Mouse (Mus musculus) embryonic facial prominence, embryonic 12.5 days (tissue): ENCODE data around the gene Hs3st3b1. TPM values are rescaled to one million over a fixed set of nuclear protein-coding genes. Genes with fewer than 3 reads are reported as not detected.
A peak's percentile ranks its signal among the peaks of the same experiment; 100 is the strongest.

Source experiments
- ATAC-seq: fragments of 200-750 bp; cut with Nextera tagmentation; 2 replicates; pipeline ENCODE4 v1.8.0; 2017; ENCODE audit not compliant: insufficient number of reproducible peaks, insufficient read depth, low FRiP score, low TSS enrichment
- H3K27ac ChIP-seq: fragments of 300-500 bp; sonication (generic); 2 replicates; pipeline ENCODE4 v1.5.1; 2016; ENCODE audit warnings: mild to moderate bottlenecking
- H3K27me3 ChIP-seq: fragments of 300-500 bp; sonication (generic); 2 replicates; pipeline ENCODE4 v1.6.1; 2016; ENCODE audit warnings: mild to moderate bottlenecking, moderate library complexity
- H3K36me3 ChIP-seq: fragments of 300-500 bp; sonication (generic); 2 replicates; pipeline ENCODE4 v1.6.1; 2016; ENCODE audit warnings: mild to moderate bottlenecking
- H3K4me1 ChIP-seq: fragments of 300-500 bp; sonication (generic); 2 replicates; pipeline ENCODE4 v1.6.1; 2016
- H3K4me2 ChIP-seq: fragments of 300-500 bp; sonication (generic); replicated peaks from 2 replicates; pipeline ENCODE4 v1.6.1; 2016; ENCODE audit warnings: mild to moderate bottlenecking, moderate library complexity
- H3K4me3 ChIP-seq: fragments of 300-500 bp; sonication (generic); 2 replicates; pipeline ENCODE4 v1.5.1; 2016; ENCODE audit warnings: mild to moderate bottlenecking
- H3K9ac ChIP-seq: fragments of 300-500 bp; sonication (generic); 2 replicates; pipeline ENCODE4 v1.6.1; 2016; ENCODE audit warnings: mild to moderate bottlenecking, moderate library complexity
- H3K9me3 ChIP-seq: fragments of 300-500 bp; sonication (generic); 2 replicates; pipeline ENCODE4 v1.6.1; 2016; ENCODE audit warnings: mild to moderate bottlenecking, moderate library complexity
- WGBS: fragments of 180-500 bp; shearing (Covaris S2); methylation state at CpG from one replicate; pipeline ENCODE4 v1.1.7; 2016; 5-methylcytosine and 5-hydroxymethylcytosine counted together
- polyA plus RNA-seq: library from polyadenylated mRNA; unstranded; fragments of >200 nt; fragmentation: Nextera tagmentation; extraction: Ambion mirVana; gene quantifications from 2 replicates; pipeline ENCODE4 v1.2.1, GENCODE M21; 2016

Hs3st3b1 gene
- polyA plus RNA-seq, 1 experiment from 2014 or later, result 22.9 TPM

DNA sequence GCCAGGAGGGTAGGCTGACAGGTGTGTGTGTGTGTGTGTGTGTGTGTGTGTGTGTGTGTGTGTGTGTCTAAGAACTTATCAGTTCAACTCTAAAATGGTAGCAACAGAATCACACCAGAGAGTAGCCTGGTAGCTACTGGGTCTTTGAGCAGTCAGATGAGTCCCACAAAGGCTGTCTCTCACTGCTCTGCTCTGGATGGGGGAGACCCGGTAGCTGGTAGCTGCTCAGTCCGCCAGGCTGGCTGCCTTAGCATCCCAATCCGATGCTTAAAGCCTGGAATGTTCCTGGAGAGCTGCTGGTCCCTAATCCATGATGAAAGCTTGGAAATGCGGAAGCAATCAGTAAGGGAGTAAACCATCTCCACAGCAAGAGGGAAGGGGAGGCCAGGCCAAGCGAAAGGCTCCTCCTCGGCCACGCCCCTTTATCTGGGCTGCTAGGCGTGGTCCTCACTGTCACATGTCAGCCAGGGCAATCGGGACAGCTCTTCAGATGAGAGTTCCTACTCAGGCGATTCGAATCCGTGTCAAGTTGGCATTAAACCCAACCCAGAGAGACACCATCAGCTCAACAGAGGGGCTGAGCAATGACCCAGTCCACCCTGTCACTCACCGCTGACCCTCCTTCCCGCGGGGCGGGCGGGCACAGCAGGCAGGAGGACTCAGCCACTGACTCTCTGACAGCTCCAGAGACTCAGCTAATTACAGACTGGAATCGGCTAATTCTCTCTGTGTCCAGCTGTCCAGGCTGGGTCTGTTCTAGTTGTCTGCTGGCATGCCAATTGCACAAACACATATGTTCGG lies 29.9 kb upstream of the Hs3st3b1 start:
- no peaks in the 10 kb centered on the region for H3K9me3 ChIP-seq
- peaks cover 3% of the 10 kb centered on the region; the same call in 1 of the 2 replicates for H3K27me3 ChIP-seq
- peak overlapping the region; percentile 37 for H3K4me2 ChIP-seq
- 6% methylated on average over 19 of the region's 19 CpGs for WGBS
- no peak overlapping the region for H3K27ac ChIP-seq
- H3K4me1 ChIP-seq, result peaks cover 12% of the 10 kb centered on the region
- peak overlapping the region; percentile 22; the same call in 1 of the 2 replicates for H3K4me3 ChIP-seq
- peak; percentile 62; the same call in 1 of the 2 replicates for ATAC-seq
- no peaks in the 10 kb centered on the region for H3K36me3 ChIP-seq
- H3K9ac ChIP-seq, result 0 out of 2 replicates have a peak overlapping the region, but pooled peaks have one; percentile 24

GRCm38 (mm10) chr11:63948371-63948770 lies 26.3 kb upstream of the Hs3st3b1 start:
- no peak overlapping the region for H3K4me2 ChIP-seq
- no peak overlapping the region for H3K4me3 ChIP-seq
- peaks cover 3% of the 10 kb centered on the region; the same call in 1 of the 2 replicates for H3K27me3 ChIP-seq
- H3K9ac ChIP-seq, result no peak overlapping the region
- 81% methylated on average over 11 of the region's 11 CpGs for WGBS
- no peak overlapping the region for H3K27ac ChIP-seq
- H3K9me3 ChIP-seq, result no peaks in the 10 kb centered on the region
- no peaks in the 10 kb centered on the region for H3K36me3 ChIP-seq
- no peak for ATAC-seq
- peaks cover 12% of the 10 kb centered on the region for H3K4me1 ChIP-seq

DNA sequence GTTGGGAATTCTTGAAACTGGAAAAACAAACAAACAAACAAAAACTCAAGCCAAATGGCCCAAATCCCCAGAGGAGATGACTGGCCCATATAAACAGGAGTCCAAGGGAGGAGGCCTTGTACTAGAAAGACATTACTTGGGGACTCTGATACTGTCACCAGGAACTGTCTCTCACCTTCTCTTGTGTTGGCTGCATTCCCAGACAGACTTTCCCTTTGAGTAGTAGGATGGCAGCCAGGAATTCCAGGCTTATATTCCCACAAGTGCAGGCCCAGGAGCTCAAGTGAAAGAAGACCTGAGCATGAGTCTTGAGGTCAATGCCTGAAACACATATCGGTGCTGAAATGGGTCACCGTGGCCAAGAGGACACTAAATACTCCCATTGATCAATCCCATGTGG lies 24.9 kb upstream of the Hs3st3b1 start:
- Histone ChIP-seq H3K27ac (no peak overlapping the region), H3K4me2 (no peak overlapping the region), H3K4me1 (peaks cover 6% of the 10 kb centered on the region; the same call in 1 of the 2 replicates), H3K27me3 (peaks cover 3% of the 10 kb centered on the region; the same call in 1 of the 2 replicates), H3K9me3 (no peaks in the 10 kb centered on the region), H3K9ac (no peak overlapping the region), H3K4me3 (no peak overlapping the region), H3K36me3 (no peaks in the 10 kb centered on the region)
- 70% methylated on average over 2 of the region's 2 CpGs for WGBS
- ATAC-seq, result no peak

DNA sequence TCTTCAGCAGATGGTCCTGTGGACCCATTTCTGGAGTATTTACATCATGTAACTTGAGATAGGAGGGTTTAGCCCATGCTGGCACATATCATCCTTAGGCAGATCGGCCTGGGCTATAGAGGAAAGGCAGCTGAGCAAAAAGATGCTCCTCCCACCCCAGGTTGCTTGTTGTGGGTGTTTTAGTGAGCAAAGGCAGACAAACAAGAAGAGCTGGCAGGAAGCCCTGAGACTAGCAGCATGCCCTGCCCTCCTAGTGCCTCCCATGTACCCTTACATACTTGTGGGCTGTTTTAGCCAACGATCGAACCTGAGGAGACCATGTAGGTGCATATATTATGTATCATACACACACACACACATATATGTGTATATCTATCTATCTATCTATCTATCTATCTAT lies 21.9 kb upstream of the Hs3st3b1 start:
- 89% methylated on average over 3 of the region's 3 CpGs for WGBS

DNA sequence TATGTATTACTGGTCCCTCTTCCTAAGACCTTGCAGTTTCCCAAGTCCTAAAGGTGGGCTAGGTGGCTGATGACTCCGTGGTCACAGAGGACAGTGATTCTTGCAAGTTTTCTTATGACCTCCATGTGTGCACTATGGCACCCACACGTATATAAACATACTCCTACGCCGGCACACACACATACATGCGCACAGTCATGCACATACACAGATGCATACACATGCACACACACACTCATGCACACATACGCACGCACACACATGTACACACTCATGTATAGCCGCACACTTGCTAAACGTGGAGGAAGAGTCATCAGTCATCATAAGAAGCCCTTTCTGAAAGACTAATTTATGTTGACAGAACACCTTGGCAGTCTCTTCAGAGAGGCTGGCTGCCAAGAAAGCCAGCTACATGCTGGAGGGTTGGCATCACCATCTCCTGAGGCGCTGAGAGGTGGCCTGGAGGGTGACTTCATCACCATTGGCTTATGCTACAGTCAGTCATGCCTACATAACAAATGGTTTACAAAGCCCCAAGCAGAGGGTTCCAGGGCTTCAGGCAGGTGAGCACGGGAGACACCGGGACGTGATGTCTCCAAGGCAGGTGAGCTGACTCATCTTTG lies 21.3 kb upstream of the Hs3st3b1 start:
- Histone ChIP-seq H3K27me3 (no peaks in the 10 kb centered on the region; the same call in 1 of the 2 replicates), H3K36me3 (no peaks in the 10 kb centered on the region), H3K4me1 (no peaks in the 10 kb centered on the region), H3K4me2 (no peak overlapping the region), H3K9me3 (no peaks in the 10 kb centered on the region), H3K9ac (no peak overlapping the region), H3K27ac (no peak overlapping the region), H3K4me3 (no peak overlapping the region)
- no peak for ATAC-seq
- WGBS, result 92% methylated on average over 13 of the region's 13 CpGs

More for the DNA sequence above, 21.9 kb upstream of the Hs3st3b1 start:
- Histone ChIP-seq H3K9ac (no peak overlapping the region), H3K36me3 (no peaks in the 10 kb centered on the region), H3K27me3 (no peaks in the 10 kb centered on the region; the same call in 1 of the 2 replicates), H3K27ac (no peak overlapping the region), H3K4me3 (no peak overlapping the region), H3K4me2 (no peak overlapping the region), H3K9me3 (no peaks in the 10 kb centered on the region), H3K4me1 (no peaks in the 10 kb centered on the region)
- no peak for ATAC-seq

DNA sequence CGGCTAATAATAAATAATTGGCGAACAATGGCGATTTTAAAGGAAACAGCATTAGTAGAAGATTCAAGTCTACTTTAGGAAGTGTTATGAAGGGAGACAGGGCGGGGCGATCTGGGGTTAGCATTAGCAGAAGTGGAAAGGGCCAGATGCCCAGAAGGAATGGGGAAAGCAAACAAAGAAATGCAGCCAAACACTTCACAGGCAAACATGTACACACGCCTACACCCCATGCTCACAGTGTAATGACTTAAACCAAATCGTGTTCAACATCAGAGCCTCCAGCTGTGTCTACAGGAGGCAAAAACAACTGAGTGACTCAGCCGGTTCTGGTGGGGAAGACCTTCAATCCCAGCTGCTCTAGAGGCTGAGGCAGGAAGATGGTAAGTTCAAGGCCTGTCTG lies 20.1 kb upstream of the Hs3st3b1 start:
- Histone ChIP-seq H3K9me3 (no peaks in the 10 kb centered on the region), H3K36me3 (no peaks in the 10 kb centered on the region), H3K4me1 (no peaks in the 10 kb centered on the region), H3K9ac (no peak overlapping the region), H3K4me2 (no peak overlapping the region), H3K4me3 (no peak overlapping the region), H3K27ac (no peak overlapping the region), H3K27me3 (peaks cover 6% of the 10 kb centered on the region)
- 80% methylated on average over 8 of the region's 8 CpGs for WGBS
- no peak for ATAC-seq

DNA sequence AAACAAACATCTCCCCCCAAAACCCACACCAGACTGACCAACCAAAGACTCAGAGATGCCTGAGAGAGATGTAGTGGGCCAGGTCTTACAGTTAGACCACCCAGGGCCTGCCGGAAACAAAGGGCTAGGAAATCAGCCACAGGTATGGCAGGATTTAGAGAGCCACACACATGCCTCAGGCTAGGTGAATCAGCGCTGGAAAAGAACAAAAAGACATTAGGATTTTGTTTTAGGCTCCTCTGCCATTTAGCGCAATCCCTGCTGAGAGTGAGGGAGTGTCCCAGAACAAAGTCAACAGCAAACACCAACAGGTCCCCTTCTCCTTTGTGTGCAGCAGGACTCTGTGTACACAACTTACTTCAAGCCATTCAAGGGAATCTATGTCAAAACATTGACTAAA lies 14.6 kb upstream of the Hs3st3b1 start:
- H3K27me3 ChIP-seq, result peaks cover 12% of the 10 kb centered on the region
- WGBS, result 28% methylated on average over 3 of the region's 3 CpGs
- ATAC-seq, result no peak
- no peaks in the 10 kb centered on the region for H3K4me1 ChIP-seq
- H3K4me3 ChIP-seq, result no peak overlapping the region
- no peak overlapping the region for H3K9ac ChIP-seq
- no peak overlapping the region for H3K27ac ChIP-seq
- no peaks in the 10 kb centered on the region for H3K36me3 ChIP-seq
- no peak overlapping the region for H3K4me2 ChIP-seq
- H3K9me3 ChIP-seq, result no peaks in the 10 kb centered on the region

- no peak overlapping the region for H3K4me3 ChIP-seq
- H3K4me2 ChIP-seq, result no peak overlapping the region
- H3K9ac ChIP-seq, result no peak overlapping the region
- H3K9me3 ChIP-seq, result no peaks in the 10 kb centered on the region
- peaks cover 27% of the 10 kb centered on the region for H3K27me3 ChIP-seq
- 83% methylated on average over 6 of the region's 6 CpGs for WGBS
- H3K4me1 ChIP-seq, result peaks cover 12% of the 10 kb centered on the region; the same call in 1 of the 2 replicates
- no peak for ATAC-seq
- H3K27ac ChIP-seq, result no peak overlapping the region
- no peaks in the 10 kb centered on the region for H3K36me3 ChIP-seq
These were observed 4.8 kb upstream of the Hs3st3b1 start for GRCm38 (mm10) chr11:63926901-63927300.

- Histone ChIP-seq H3K27me3 (peaks cover 30% of the 10 kb centered on the region), H3K9me3 (no peaks in the 10 kb centered on the region)
These were observed 3.1 kb upstream of the Hs3st3b1 start for GRCm38 (mm10) chr11:63925161-63925582.

DNA sequence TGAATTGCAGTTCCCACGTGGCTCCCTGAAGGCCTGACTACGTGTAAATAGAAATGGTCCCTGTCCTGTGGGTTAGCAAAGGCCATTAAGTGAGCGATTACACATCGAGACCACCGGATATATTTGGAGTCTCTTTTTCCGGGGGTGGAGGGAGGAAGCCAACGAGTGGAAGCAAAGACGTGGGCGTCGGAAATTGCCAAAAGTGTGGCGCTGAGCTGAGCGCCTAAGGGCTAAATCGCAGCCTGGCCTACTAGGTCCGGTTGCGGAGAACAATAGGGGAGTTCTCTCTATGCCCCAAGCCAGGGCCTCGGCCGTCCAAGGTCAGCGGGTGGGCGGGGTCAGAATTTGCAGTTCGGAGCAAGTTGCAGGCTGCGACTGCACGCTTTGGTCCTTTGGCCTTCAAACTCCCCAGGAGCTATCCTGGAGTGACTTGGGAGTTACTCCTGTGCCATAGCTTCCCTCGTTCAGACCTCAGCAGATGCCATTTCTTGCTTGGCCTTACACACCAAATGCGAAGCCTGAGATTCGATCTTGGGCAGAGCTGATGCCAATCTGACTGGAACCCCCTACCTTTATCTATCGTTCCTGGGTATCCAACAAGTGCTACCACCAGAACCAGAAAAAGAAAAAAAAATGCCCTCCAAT lies 2.3 kb upstream of the Hs3st3b1 start:
- H3K4me3 ChIP-seq, result 0 out of 2 replicates have a peak overlapping the region, but pooled peaks have one; percentile 2
- H3K4me1 ChIP-seq, result peaks cover 15% of the 10 kb centered on the region; the same call in 1 of the 2 replicates
- 3% methylated on average over 26 of the region's 26 CpGs for WGBS
- no peak for ATAC-seq
- H3K27me3 ChIP-seq, result peaks cover 30% of the 10 kb centered on the region
- no peak overlapping the region for H3K9ac ChIP-seq
- no peaks in the 10 kb centered on the region for H3K36me3 ChIP-seq
- no peak overlapping the region for H3K27ac ChIP-seq
- H3K9me3 ChIP-seq, result no peaks in the 10 kb centered on the region
- peak overlapping the region; percentile 85 for H3K4me2 ChIP-seq

More at GRCm38 (mm10) chr11:63925161-63925582, 3.1 kb upstream of the Hs3st3b1 start:
- H3K4me1 ChIP-seq, result peaks cover 13% of the 10 kb centered on the region; the same call in 1 of the 2 replicates
- under 1% methylated on average over 31 of the region's 31 CpGs for WGBS
- H3K4me3 ChIP-seq, result peak overlapping the region; percentile 41
- H3K36me3 ChIP-seq, result no peaks in the 10 kb centered on the region
- peak overlapping the region; percentile 65 for H3K4me2 ChIP-seq
- ATAC-seq, result no peak
- no peak overlapping the region for H3K27ac ChIP-seq
- peak overlapping the region; percentile 33; the same call in 1 of the 2 replicates for H3K9ac ChIP-seq

- Histone ChIP-seq H3K4me1 (peaks cover 22% of the 10 kb centered on the region), H3K9me3 (no peaks in the 10 kb centered on the region), H3K4me3 (peak overlapping the region; percentile 64), H3K4me2 (peak overlapping the region; percentile 85), H3K9ac (peak overlapping the region; percentile 15; the same call in 1 of the 2 replicates), H3K27ac (no peak overlapping the region), H3K27me3 (peaks cover 36% of the 10 kb centered on the region), H3K36me3 (no peaks in the 10 kb centered on the region)
- WGBS, result under 1% methylated on average over 29 of the region's 29 CpGs
- no peak for ATAC-seq
These were observed 1.3 kb upstream of the Hs3st3b1 start for GRCm38 (mm10) chr11:63923386-63923785.
